Mouse (Mus musculus): ENCODE measurements around the gene Ntng1.
"Not testable (repeated sequence)": the region's sequence is repeated elsewhere in the genome, so short reads cannot be mapped to it uniquely, and the experiment has no call there.

Ntng1 gene

DNA sequence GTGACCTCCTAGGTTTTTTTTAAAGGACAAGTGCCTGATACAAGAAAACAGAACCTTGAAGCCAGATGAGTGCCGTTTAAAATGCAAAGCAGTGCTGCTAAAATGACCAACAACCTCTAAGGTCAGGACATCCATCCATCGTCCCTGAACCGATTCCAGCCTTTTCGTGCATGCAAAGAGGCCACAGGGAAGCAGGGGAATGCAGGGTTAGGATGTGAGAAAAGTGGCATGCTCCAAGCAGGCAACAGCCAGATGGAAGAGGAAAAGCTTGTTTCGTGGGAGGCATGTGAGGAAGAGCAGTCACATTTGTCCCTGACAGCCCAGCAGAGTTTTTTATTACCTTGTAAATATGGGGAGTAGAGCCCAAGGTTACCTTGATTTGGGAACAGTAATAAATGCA is 360.6 kb downstream of the Ntng1 start:
- DNase-seq (ENCODE audit: low read depth, low spot score) = no peak

GRCm38 (mm10) chr3:109782289-109782951 is 361.4 kb downstream of the Ntng1 start:
- DNase-seq (ENCODE audit: low read depth, low spot score) = peak; percentile 30

DNA sequence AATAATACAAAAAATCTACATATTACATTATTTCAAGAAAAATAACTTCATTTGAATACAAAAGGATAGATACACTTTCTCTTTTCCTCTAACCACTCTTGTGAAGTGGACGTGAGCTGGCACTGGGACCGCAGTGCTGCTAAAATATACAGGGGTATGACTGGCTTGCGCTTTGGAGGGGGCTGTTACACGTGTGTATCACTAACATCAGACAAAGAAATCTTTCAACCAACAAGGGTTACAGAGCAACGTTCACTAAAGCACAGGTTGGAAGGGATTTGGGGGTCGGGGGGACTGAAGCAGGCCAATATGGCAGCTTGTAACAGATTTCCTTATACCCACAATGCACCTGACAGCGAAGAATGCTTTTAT is 361.9 kb downstream of the Ntng1 start:
- no peak for DNase-seq (ENCODE audit: low read depth, low spot score)

GRCm38 (mm10) chr3:109775200-109775599 is 368.6 kb downstream of the Ntng1 start:
- no peak for DNase-seq (ENCODE audit: low read depth, low spot score)

- no peak for DNase-seq (ENCODE audit: low read depth, low spot score)
Observed at GRCm38 (mm10) chr3:109772120-109772519, 371.7 kb downstream of the Ntng1 start.

- no peak for DNase-seq (ENCODE audit: low read depth, low spot score)
Observed at GRCm38 (mm10) chr3:109766939-109767338, 376.9 kb downstream of the Ntng1 start.

DNA sequence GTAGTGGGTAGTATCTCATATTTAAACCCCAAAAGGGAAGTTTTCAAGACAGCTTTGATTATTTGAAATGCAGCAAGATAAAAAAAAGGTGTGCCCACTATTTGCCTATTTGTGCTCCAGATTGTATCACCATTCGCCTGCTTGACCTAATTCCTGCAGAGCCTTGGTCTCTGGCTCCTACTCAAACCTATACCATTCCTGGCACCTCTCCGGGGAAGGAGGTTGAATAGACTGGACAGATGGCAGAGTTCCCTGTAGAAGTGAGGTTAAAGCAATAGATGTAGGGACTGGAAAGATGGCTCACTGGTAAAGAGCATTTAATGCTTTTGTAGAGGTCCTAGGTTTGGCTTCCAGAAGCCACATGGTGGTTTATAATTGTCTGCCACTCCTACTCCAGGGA is 378.2 kb downstream of the Ntng1 start:
- DNase-seq (ENCODE audit: low read depth, low spot score) = no peak

- no peak for DNase-seq (ENCODE audit: low read depth, low spot score)
Observed at GRCm38 (mm10) chr3:109765141-109765540, 378.7 kb downstream of the Ntng1 start.

DNA sequence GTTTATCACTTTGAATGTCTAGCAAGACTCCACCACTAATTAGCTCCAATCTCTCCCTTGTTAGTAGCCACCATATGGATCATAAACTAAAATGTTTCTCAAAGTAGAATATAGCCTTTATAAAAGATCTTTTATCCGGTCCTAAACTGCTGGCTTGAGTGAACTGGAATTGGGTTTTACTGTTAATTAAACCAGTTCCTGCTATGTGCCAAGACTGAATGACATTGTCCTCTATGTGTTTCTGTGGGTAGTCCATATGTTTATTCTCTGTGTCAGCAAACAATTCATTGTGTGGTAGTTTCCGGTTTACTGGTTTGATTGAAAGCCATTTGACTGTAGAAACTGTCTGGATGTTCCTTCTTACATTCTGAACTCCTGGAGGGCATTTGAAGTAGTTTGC is 387.4 kb downstream of the Ntng1 start:
- no peak for DNase-seq (ENCODE audit: low read depth, low spot score)

- DNase-seq (ENCODE audit: low read depth, low spot score) = not testable (repeated sequence)
Observed at GRCm38 (mm10) chr3:109747593-109747992, 396.2 kb downstream of the Ntng1 start.

GRCm38 (mm10) chr3:109740466-109741102 is 403.2 kb downstream of the Ntng1 start:
- no peak for DNase-seq (ENCODE audit: low read depth, low spot score)

GRCm38 (mm10) chr3:109732327-109733182 is 411.3 kb downstream of the Ntng1 start:
- DNase-seq (ENCODE audit: low read depth, low spot score) = no peak

DNA sequence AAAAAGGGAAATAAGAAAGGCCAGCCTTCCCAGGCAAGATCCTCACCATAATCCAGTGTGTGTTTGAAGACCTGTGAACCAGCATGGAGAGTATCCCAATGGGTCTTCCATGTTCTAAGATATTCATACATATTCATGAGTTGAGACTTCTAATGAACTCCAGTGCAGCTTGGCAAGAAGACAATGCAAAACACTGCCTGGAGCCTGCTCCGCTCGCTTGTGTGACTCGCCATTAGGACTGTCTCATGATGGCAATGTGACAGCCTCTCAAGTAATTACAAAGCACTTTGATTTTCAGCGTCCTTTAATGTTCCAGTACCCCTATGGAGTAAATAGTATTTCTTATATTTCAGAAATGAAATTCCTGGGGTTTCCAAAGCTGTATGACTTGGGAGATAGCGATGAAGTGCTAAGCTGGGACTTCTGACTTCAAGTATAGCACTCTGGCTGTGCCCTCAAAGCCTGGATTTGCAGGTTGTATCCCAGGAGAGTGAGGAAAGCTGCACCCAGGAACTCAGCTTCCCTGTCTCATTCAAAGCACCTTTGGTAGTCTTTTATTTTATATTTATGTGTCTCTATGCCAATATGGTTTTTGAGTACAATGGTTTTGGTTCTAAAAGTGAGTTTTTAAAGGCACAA is 412.1 kb downstream of the Ntng1 start:
- no peak for DNase-seq (ENCODE audit: low read depth, low spot score)
